Mouse (Mus musculus) forebrain, embryonic 12.5 days (tissue): ENCODE data around the gene Ripor1. TPM values are rescaled to one million over a fixed set of nuclear protein-coding genes. Genes with fewer than 3 reads are reported as not detected.
A peak's percentile ranks its signal among the peaks of the same experiment; 100 is the strongest.

Experiments used
- ATAC-seq: fragments of 200-750 bp; cut with Nextera tagmentation; 2 replicates; pipeline ENCODE4 v1.8.0; 2017; ENCODE audit warnings: moderate TSS enrichment; ENCODE audit not compliant: low FRiP score
- H3K27ac ChIP-seq: fragments of 300-500 bp; sonication (generic); 2 replicates; pipeline ENCODE4 v1.5.1; 2016; ENCODE audit warnings: mild to moderate bottlenecking
- H3K27me3 ChIP-seq: fragments of 300-500 bp; sonication (generic); 2 replicates; pipeline ENCODE4 v1.6.1; 2016; ENCODE audit warnings: mild to moderate bottlenecking
- H3K36me3 ChIP-seq: fragments of 300-500 bp; sonication (generic); replicated peaks from 2 replicates; pipeline ENCODE4 v1.6.1; 2016; ENCODE audit warnings: mild to moderate bottlenecking
- H3K4me1 ChIP-seq: fragments of 300-500 bp; sonication (generic); 2 replicates; pipeline ENCODE4 v1.6.1; 2016
- H3K4me2 ChIP-seq: fragments of 300-500 bp; sonication (generic); 2 replicates; pipeline ENCODE4 v1.6.1; 2016; ENCODE audit warnings: mild to moderate bottlenecking, moderate library complexity
- H3K4me3 ChIP-seq: fragments of 300-500 bp; sonication (generic); replicated peaks from 2 replicates; pipeline ENCODE4 v1.5.1; 2016; ENCODE audit warnings: mild to moderate bottlenecking
- H3K9ac ChIP-seq: fragments of 300-500 bp; sonication (generic); 2 replicates; pipeline ENCODE4 v1.6.1; 2016; ENCODE audit warnings: mild to moderate bottlenecking
- H3K9me3 ChIP-seq: fragments of 300-500 bp; sonication (generic); 2 replicates; pipeline ENCODE4 v1.6.1; 2016
- WGBS: fragments of 180-500 bp; shearing (Covaris S2); methylation state at CpG from one replicate; pipeline ENCODE4 v1.1.7; 2016; 5-methylcytosine and 5-hydroxymethylcytosine counted together
- microRNA counts: library from miRNA; unstranded; fragments of <30 nt; microRNA quantifications from one replicate; lab custom pipeline; 2017
- microRNA-seq: library from miRNA; unstranded; fragments of <30 nt; microRNA quantifications from one replicate; pipeline ENCODE4, GENCODE M21; 2017
- polyA plus RNA-seq: library from polyadenylated mRNA; unstranded; fragments of >200 nt; fragmentation: Nextera tagmentation; extraction: Ambion mirVana; gene quantifications from 2 replicates; pipeline ENCODE4 v1.2.1, GENCODE M21; 2016

Gene Ripor1
- polyA plus RNA-seq, 1 experiment from 2014 or later = 17.3 TPM

- ATAC-seq = peak; percentile 45
- no peaks in the 10 kb centered on the region for H3K27me3 ChIP-seq
- H3K9ac ChIP-seq = peak within 1 kb of the TSS; percentile 98
- under 1% methylated on average over 60 of the region's 63 CpGs for WGBS
- H3K9me3 ChIP-seq = no peaks in the 10 kb centered on the region
- H3K4me1 ChIP-seq = peaks cover 25% of the 10 kb centered on the region
- peak within 1 kb of the TSS; percentile 88 for H3K4me2 ChIP-seq
- H3K27ac ChIP-seq = peak within 1 kb of the TSS; percentile 100
- peak within 1 kb of the TSS; percentile 90 for H3K4me3 ChIP-seq
- H3K36me3 ChIP-seq = 0 out of 2 replicates have a peak, but pooled peaks cover 3% of the 10 kb centered on the region
These were observed 32.0 kb downstream of the Ripor1 start, which contains the start of gene Agrp for GRCm38 (mm10) chr8:105636963-105637510. Gene Agrp (minus strand): TSS chr8:105637393.

GRCm38 (mm10) chr8:105637601-105638041, 32.6 kb downstream of the Ripor1 start:
- peak overlapping the region; percentile 88 for H3K4me2 ChIP-seq
- under 1% methylated on average over 11 of the region's 11 CpGs for WGBS
- ATAC-seq = no peak

GRCm38 (mm10) chr8:105638510-105638909, 33.5 kb downstream of the Ripor1 start:
- no peak for ATAC-seq
- Histone ChIP-seq H3K9ac (peak overlapping the region; percentile 45), H3K36me3 (peaks cover 5% of the 10 kb centered on the region), H3K27me3 (no peaks in the 10 kb centered on the region), H3K9me3 (no peaks in the 10 kb centered on the region), H3K4me3 (peak overlapping the region; percentile 90; the same call in 1 of the 2 replicates), H3K27ac (no peak overlapping the region), H3K4me1 (peaks cover 25% of the 10 kb centered on the region), H3K4me2 (peak overlapping the region; percentile 88)
- 93% methylated on average over 4 of the region's 4 CpGs for WGBS

More at GRCm38 (mm10) chr8:105637601-105638041, 32.6 kb downstream of the Ripor1 start:
- Histone ChIP-seq H3K36me3 (0 out of 2 replicates have a peak, but pooled peaks cover 3% of the 10 kb centered on the region), H3K9ac (peak overlapping the region; percentile 98), H3K27ac (peak overlapping the region; percentile 100), H3K27me3 (no peaks in the 10 kb centered on the region), H3K4me1 (peaks cover 25% of the 10 kb centered on the region), H3K9me3 (no peaks in the 10 kb centered on the region), H3K4me3 (peak overlapping the region; percentile 90)

GRCm38 (mm10) chr8:105639835-105640234, 34.8 kb downstream of the Ripor1 start:
- Histone ChIP-seq H3K9ac (no peak overlapping the region), H3K9me3 (no peaks in the 10 kb centered on the region), H3K4me3 (no peak overlapping the region), H3K36me3 (peaks cover 16% of the 10 kb centered on the region), H3K4me1 (peaks cover 24% of the 10 kb centered on the region), H3K27ac (no peak overlapping the region), H3K4me2 (no peak overlapping the region), H3K27me3 (no peaks in the 10 kb centered on the region)
- ATAC-seq = no peak
- WGBS = 93% methylated on average over 1 of the region's 1 CpGs

GRCm38 (mm10) chr8:105640511-105640910, 35.5 kb downstream of the Ripor1 start:
- peaks cover 22% of the 10 kb centered on the region for H3K36me3 ChIP-seq
- H3K4me1 ChIP-seq = peaks cover 18% of the 10 kb centered on the region
- H3K9ac ChIP-seq = no peak overlapping the region
- no peak overlapping the region for H3K27ac ChIP-seq
- ATAC-seq = no peak
- H3K27me3 ChIP-seq = no peaks in the 10 kb centered on the region
- H3K9me3 ChIP-seq = no peaks in the 10 kb centered on the region
- H3K4me3 ChIP-seq = no peak overlapping the region
- no peak overlapping the region for H3K4me2 ChIP-seq
- 91% methylated on average over 2 of the region's 2 CpGs for WGBS

- no peaks in the 10 kb centered on the region for H3K9me3 ChIP-seq
- H3K27me3 ChIP-seq = no peaks in the 10 kb centered on the region
- no peaks in the 10 kb centered on the region for H3K4me1 ChIP-seq
- H3K4me2 ChIP-seq = no peak overlapping the region
- H3K36me3 ChIP-seq = peaks cover 42% of the 10 kb centered on the region
- no peak overlapping the region for H3K4me3 ChIP-seq
- no peak overlapping the region for H3K9ac ChIP-seq
- WGBS = 89% methylated on average over 1 of the region's 1 CpGs
- no peak for ATAC-seq
- no peak overlapping the region for H3K27ac ChIP-seq
These were observed 40.1 kb downstream of the Ripor1 start for GRCm38 (mm10) chr8:105645205-105645604.

GRCm38 (mm10) chr8:105648929-105649328, 43.9 kb downstream of the Ripor1 start:
- ATAC-seq = no peak
- H3K27me3 ChIP-seq = no peaks in the 10 kb centered on the region

GRCm38 (mm10) chr8:105657641-105658040, 52.6 kb downstream of the Ripor1 start:
- Histone ChIP-seq H3K27me3 (no peaks in the 10 kb centered on the region), H3K27ac (no peak overlapping the region), H3K4me1 (no peaks in the 10 kb centered on the region), H3K4me2 (no peak overlapping the region), H3K4me3 (no peak overlapping the region), H3K36me3 (peaks cover 22% of the 10 kb centered on the region), H3K9ac (no peak overlapping the region), H3K9me3 (no peaks in the 10 kb centered on the region)
- no peak for ATAC-seq

More at GRCm38 (mm10) chr8:105648929-105649328, 43.9 kb downstream of the Ripor1 start:
- Histone ChIP-seq H3K27ac (no peak overlapping the region), H3K9ac (no peak overlapping the region), H3K4me3 (no peak overlapping the region), H3K9me3 (no peaks in the 10 kb centered on the region), H3K36me3 (peaks cover 52% of the 10 kb centered on the region), H3K4me2 (no peak overlapping the region), H3K4me1 (no peaks in the 10 kb centered on the region)
- 94% methylated on average over 1 of the region's 1 CpGs for WGBS

GRCm38 (mm10) chr8:105661167-105661566, 56.1 kb downstream of the Ripor1 start:
- no peak for ATAC-seq
- H3K4me3 ChIP-seq = no peak overlapping the region
- H3K9ac ChIP-seq = no peak overlapping the region
- H3K4me2 ChIP-seq = no peak overlapping the region
- H3K9me3 ChIP-seq = no peaks in the 10 kb centered on the region
- H3K36me3 ChIP-seq = peaks cover 27% of the 10 kb centered on the region
- H3K27ac ChIP-seq = no peak overlapping the region
- H3K27me3 ChIP-seq = no peaks in the 10 kb centered on the region
- H3K4me1 ChIP-seq = no peaks in the 10 kb centered on the region
- WGBS = 81% methylated on average over 3 of the region's 3 CpGs

MicroRNAs within 50 kb of the gene (microRNA counts, 519-probe panel; counts per million panel counts)
- microRNA mmu-miR-1966 (lab: Ali Mortazavi, UCI) = 3,520 counts per million, percentile 34 among the panel's probes with 10 or more counts

Small RNA genes within 50 kb of the gene (microRNA-seq; reads per million reads assigned to microRNA genes)
- not detected for gene Mir1966

Other genes starting within 250 kb of the Ripor1 start
- 1.2 TPM in 2 replicates for gene Plekhg4, start 232.0 kb upstream of the Ripor1 start, polyA plus RNA-seq
- 0.13 TPM in 1 of 2 replicates, not detected in the other for gene Kctd19, start 191.8 kb upstream of the Ripor1 start, polyA plus RNA-seq
- 1.2 and 1.4 TPM in 2 replicates for gene Lrrc36, start 191.7 kb upstream of the Ripor1 start, polyA plus RNA-seq
- 39.9 and 41.3 TPM in 2 replicates for gene Tppp3, start 133.7 kb upstream of the Ripor1 start, polyA plus RNA-seq
- 24.7 and 26.1 TPM in 2 replicates for gene Zdhhc1, start 108.4 kb upstream of the Ripor1 start, polyA plus RNA-seq
- gene Hsd11b2, start 86.5 kb upstream of the Ripor1 start, polyA plus RNA-seq = 10.9 and 12.0 TPM in 2 replicates
- 94.3 and 95.4 TPM in 2 replicates for gene Atp6v0d1, start 39.2 kb upstream of the Ripor1 start, polyA plus RNA-seq
- 163 and 165 TPM in 2 replicates for gene Ctcf, start 31.3 kb downstream of the Ripor1 start, polyA plus RNA-seq
- gene Agrp, start 32.1 kb downstream of the Ripor1 start, polyA plus RNA-seq = 0.61 and 1.2 TPM in 2 replicates
- gene Carmil2, start 81.0 kb downstream of the Ripor1 start, polyA plus RNA-seq = 4.9 and 5.2 TPM in 2 replicates
- 83.0 and 88.7 TPM in 2 replicates for gene Acd, start 95.8 kb downstream of the Ripor1 start, polyA plus RNA-seq
- gene Pard6a, start 95.9 kb downstream of the Ripor1 start, polyA plus RNA-seq = 28.9 and 32.5 TPM in 2 replicates
- gene 4933405L10Rik, start 102.4 kb downstream of the Ripor1 start, polyA plus RNA-seq = 0.27 and 0.32 TPM in 2 replicates
- gene Enkd1, start 103.0 kb downstream of the Ripor1 start, polyA plus RNA-seq = 35.7 and 37.0 TPM in 2 replicates
- 57.1 and 57.4 TPM in 2 replicates for gene Gfod2, start 153.4 kb downstream of the Ripor1 start, polyA plus RNA-seq
- gene Ranbp10, start 222.1 kb downstream of the Ripor1 start, polyA plus RNA-seq = 14.5 and 14.6 TPM in 2 replicates
- gene Tsnaxip1, start 222.5 kb downstream of the Ripor1 start, polyA plus RNA-seq = 0.12 and 0.51 TPM in 2 replicates
- 67.1 and 70.7 TPM in 2 replicates for gene Cenpt, start 248.0 kb downstream of the Ripor1 start, polyA plus RNA-seq
- 80.4 and 81.9 TPM in 2 replicates for gene Thap11, start 249.9 kb downstream of the Ripor1 start, polyA plus RNA-seq